Mouse (Mus musculus) 416B (cell line): Measurements from ENCODE around the gene Bhlhb9.
"Not testable (repeated sequence)": the region's sequence is repeated elsewhere in the genome, so short reads cannot be mapped to it uniquely, and the experiment has no call there.

Source experiments
- DNase-seq: peaks from one replicate; pipeline ENCODE4 v3.0.0; 2011; ENCODE audit warnings: low read depth

Gene Bhlhb9

DNA sequence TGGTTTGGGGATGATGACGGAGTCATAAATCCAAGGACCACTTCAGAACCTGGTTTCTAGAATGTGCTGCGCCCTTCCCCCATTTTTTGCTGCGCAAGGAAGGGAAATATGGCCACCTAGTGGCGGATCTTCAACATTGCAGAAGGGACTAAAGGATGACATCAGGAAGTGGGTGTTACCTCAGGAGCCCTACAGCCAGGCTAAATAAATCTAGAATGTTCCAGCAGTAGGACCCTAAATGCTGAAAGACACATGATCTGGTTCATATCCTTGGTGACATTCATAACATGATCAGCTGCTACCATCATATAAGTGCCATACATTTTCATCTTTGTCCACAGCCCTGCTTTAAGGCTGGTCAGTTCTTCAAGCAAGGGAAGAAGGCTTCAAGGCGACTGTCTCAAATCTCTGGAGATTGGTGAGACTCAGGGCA lies at the start of gene Bhlhb9:
Gene Bhlhb9, plus strand, starts transcription at position 383 of the 433 bp plus-strand sequence.
- DNase-seq, result peak; percentile 60

DNA sequence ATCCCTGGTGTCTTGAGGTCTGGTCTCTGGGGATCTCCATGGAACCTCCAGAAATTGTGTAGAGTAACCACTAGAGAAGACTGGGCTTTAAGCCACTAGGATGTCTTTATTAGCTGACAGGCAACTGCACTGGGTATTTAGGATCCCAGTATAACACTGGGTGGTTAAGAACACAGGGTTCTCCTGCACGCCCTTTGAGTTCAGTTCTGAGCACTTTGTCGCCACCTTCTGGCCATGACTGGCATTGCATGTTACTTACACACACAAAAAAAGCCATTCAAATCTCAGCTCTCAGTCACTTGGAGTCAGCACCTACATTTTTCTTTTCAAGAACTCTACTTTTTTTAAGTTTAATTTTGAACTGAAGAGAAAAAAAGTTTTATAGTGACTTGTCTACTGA lies 44.6 kb upstream of the Bhlhb9 start:
- DNase-seq, result peak; percentile 61

DNA sequence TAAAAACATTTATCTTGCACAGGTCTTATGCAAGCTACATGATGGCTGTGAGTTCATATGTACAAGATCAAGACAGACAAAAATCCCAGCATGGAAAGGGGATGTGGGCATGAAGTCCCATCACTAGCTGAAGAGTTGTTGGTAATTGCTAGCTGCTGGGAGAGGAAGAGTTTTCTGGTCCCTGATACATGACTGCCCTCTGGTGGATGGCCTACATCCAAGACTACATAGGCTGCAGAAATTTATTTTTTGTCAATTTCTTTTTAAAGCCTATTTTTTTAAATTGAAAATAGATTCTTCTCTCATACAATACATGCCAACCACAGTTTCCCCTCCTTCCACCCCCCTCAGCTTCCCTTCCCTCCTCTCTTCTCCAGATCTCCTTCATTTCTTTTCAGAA lies 35.7 kb upstream of the Bhlhb9 start:
- peak; percentile 39 for DNase-seq

DNA sequence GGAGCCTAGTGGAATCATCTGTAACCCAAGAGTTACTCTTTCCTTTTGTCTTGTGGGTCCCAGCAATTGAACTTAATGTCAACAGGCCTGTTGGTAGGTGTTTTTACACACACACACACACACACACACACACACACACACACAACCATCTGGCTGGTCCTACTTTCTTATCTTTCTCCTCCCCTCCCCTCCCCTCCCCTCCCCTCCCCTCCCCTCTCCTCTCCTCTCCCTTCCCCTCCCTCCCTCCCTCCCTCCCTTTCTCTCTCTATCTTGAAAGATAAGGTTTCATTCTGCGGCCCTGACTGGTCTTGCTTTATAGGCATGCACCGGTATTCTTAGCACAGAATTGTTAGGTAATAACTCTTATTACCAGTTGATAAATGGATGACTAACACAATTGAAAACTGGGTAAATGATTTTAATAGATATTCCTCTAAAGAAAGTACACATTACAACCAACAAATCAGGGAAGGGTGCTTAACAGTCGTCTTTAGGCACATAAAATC lies 29.3 kb upstream of the Bhlhb9 start:
- DNase-seq, result no peak

- no peak for DNase-seq
Observed at GRCm38 (mm10) chrX:135768565-135768964, 28.8 kb upstream of the Bhlhb9 start.

DNA sequence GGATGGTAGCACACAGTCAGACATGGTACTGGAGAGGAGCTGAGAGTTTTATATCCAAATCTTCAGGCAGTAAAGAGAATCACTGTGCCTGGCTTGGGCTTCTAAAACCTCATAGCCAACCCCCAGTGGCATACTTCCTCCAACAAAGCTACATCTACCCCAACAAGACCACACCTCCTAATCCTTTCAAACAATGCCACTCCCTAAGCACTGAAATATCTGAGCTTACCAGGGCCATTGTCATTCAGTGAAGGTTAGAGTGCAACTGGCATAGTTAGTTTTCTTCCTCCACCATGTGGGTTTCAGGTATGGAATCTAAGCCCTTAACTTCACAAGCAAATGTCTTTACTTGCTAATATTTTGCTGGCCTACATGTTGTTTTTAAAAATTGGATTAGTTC lies 5.9 kb upstream of the Bhlhb9 start:
- DNase-seq, result no peak

DNA sequence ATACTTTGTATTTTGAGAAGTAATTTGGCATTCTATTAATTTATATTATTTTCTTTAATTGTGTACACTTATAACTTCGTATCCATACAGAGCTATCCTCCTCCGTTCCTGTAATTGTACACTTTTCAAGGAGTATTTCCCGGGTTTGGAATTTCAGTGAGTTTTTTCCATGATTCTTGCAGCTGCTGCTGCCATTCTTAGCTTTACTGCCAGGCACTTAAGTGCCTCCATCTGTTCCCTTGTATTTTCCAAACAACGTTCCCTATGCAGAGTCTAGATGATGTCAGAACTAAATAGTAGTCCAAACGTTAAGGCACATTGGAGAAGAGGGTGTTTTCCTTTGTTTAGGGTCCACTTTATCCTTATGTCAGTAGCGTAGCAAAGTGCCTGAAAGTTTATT lies 5.1 kb upstream of the Bhlhb9 start:
- no peak for DNase-seq

DNA sequence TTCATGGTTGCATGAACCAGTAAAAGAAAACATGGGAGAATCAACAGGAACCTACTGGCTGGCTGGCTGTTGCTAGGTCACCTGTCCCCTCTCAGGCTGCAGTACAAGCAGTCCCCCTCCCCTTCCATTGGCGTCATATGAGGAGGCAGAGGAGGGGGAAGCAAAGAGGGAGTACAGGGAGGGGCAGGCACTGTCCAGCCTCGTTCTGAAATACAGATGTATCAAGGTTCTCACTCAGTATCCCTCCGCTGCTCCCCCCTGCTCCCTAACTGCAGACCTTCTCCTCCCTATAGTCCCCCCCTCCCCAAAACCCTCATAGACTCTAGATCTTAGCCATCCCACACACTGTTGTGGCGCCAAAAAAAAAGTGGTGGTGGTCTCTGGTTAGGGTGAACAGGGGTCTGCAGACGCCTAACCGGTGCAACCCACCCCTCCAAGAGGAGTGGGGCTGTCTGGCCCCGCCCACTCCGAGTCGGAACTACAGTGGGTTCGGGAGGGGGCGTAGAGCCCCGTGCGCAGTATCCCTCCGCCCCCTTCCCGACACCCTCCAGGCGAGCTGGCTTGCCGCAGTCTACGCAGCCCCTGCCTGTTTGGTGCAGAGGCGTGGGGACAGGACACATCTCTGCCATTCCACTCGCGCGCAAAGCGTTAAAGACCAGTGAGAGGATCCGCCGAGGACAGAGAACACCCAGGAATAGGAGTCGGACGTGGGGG lies 1.6 kb upstream of the Bhlhb9 start:
- not testable (repeated sequence) for DNase-seq

DNA sequence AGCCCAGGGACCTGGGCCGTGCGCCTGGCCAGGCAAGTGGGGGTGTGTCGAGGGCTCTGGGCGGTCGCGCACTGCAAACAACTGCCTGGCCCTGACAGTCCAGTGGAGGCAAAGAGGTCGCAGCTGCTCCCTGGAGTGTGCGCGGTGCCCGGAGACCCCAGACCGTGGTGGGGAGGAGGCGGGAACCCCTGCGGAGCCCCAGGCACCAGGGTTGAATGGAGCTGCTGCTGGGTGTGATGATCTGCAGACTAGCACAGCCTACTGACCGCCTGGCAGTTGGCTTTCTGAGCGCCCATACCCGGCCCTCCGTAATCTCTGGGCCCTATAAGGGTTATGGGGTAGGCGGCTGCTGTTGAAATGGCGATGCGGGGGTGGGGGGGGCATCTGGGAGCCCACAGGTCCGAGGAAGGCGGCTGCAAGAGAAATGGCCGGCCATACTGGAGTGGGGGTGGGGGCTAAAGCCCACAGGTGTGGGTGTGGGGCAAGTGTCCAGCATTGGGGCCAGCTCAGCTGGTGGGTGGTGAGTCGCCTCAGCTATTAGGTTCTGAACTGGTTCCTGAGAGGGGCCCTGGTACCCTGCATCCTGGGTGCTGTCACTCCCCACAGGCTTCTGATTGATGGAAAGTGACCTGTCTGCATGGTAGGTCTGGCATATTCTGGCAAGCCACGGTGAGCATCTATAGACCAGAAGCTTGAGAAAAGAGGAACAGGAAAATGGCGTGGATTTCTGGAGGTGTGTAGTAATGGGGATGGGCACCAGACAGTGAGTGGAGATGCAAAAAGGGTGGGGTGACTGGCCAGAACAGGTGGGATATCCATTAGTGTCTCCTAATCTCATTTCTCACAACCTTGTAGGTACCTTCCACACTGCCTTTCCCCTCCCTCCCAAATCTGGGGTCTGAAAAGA lies 836 bp upstream of the Bhlhb9 start:
- DNase-seq, result not testable (repeated sequence)

DNA sequence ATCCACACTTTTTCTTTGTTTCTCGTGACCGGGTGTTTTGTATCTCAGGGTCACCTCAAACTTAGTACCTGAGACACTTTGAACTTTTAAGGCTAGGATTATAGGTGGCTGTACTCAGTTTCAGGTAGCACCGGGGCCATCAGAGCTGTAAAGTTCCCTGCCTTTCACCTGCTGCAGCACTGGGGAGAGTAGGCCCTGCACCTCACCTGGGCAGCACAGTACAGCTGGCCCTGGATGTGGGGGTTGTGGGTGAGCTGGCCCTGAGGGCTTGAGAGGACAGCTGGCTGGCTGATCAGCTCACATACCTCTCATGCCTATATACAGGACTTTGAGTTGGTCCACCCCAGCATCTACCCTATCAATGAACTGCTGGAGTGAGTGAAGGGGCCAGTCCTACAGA lies 6.8 kb downstream of the Bhlhb9 start:
- no peak for DNase-seq

GRCm38 (mm10) chrX:135805780-135806179 lies 8.4 kb downstream of the Bhlhb9 start:
- peak; percentile 38 for DNase-seq

DNA sequence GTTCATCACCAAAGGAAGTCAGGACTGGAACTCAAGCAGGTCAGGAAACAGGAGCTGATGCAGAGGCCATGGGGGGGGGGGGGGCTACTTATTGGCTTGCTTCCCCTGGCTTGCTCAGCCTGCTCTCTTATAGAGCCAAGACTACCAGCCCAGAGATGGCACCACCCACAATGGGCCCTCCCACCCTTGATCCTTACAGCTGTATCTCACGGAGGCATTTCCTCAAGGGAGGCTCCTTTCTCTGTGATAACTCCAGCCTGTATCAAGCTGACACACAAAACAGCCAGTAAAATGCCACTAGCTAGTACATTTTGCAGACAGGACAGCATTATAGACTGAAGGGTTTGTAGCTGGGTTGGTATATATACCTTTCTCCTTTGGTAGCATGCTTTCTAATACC lies 38.5 kb downstream of the Bhlhb9 start:
- not testable (repeated sequence) for DNase-seq

DNA sequence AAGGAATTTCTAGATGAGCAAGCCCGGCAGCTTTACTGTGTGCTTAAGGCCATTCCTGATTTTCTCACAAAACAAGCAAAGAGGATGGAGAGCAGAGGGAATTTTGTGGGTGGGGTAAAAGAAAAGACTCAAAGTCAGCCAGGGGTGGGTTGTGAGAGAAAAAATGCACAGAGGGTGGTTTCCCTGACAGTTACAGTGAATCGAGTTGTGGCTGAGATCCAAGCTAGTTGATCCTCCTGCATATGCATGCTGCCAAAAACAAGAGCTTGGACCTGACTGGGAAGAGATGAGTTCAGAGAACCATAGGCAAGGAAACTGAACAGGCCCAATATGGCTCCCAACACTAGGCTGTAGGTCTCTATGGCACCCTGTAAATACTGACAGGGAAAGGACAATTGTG lies 40.5 kb downstream of the Bhlhb9 start:
- DNase-seq, result no peak

- not testable (repeated sequence) for DNase-seq
Observed at GRCm38 (mm10) chrX:135838521-135839360, 41.3 kb downstream of the Bhlhb9 start, which contains the start of gene Gprasp2. TSS of gene Gprasp2 (plus strand) at chrX:135839034.

- DNase-seq, result peak; percentile 40
Observed at GRCm38 (mm10) chrX:135839397-135840391, 42.3 kb downstream of the Bhlhb9 start.

DNA sequence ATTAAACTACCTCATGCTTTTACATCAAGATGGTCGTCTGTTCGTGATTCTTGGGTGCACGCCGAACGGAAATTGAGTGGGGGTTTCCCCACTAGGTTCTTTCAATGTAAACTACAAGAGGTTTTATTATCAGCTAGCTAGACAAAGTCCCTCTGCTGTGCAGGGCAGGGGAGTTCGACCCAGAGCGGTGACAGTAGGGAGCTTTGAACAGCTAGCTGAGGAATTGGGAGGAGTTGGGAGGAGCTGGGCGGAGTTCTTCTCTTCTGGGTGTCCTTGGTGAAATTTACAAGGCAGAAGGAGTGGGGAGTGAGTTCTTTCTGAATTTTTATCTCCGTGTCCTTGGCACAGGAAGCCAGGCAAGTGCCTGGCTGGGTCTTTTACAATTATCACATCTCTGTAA lies 69.4 kb downstream of the Bhlhb9 start:
- DNase-seq, result not testable (repeated sequence)

DNA sequence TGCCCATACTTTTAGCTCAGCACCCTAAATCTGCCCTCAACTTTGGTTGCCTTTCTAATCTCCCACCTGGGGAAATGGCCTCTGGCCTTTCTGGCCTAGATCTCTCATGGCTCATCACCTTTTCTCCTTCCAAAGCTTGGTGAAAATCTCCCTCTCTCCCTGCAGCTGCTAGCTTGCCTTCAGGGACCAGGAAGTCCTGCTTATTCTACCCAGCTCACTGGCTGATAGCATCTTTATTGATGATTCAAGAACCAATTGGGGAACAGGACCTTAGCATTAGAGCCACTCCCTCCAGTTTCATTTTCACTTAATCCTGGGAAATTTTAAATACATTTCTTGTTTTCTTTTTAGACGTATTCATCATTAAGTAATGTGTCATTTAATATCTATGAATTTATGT lies 79.3 kb downstream of the Bhlhb9 start:
- peak; percentile 29 for DNase-seq

- no peak for DNase-seq
Observed at GRCm38 (mm10) chrX:135879626-135880025, 82.2 kb downstream of the Bhlhb9 start.

DNA sequence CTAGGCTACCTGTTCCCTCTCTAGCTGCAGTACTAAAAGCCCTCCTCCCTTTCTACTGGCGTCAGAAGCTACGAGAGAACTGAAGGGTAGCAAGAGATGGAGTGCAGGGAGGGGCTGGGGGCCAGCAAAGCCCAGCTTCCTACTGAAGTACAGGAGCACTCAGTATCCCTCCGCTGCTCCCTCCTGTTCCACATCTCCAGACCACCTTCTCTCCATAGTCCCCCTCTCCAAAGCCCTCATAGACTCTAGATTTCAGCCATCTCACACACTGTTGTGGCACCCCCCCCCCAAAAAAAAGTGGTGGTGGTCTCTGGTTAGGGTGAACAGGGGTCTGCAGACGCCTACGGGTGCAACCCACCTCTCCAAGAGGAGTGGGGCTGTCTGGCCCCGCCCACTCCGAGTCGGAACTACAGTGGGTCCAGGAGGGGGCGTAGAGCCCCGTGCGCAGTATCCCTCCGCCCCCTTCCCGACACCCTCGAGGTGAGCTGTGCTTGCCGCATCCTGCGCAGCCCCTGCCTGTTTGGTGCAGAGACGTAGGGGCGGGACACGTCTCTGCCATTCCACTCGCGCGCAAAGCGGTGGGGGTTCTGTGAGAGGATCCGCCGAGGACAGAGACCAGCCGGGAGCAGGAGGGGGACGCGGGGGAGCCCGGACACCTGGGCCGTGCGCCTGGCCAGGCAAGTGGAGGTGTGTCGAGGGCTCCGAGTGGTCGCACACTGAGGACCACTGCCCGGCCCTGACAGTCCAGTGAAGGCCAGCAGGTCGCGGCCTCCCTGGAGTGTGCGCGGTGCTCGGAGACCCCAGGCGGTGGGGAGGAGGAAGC lies 88.2 kb downstream of the Bhlhb9 start:
- DNase-seq, result peak; percentile 60

- DNase-seq, result peak; percentile 26
Observed at GRCm38 (mm10) chrX:135886234-135886585, 88.8 kb downstream of the Bhlhb9 start.
